Mouse (Mus musculus): ENCODE measurements at regions not wholly inside any gene's neighbourhood (a gene's known extent, or its start where the extent isn't known, plus 50 kb on each side); places are given as distances from the start of the nearest gene placed in this dataset.

DNA sequence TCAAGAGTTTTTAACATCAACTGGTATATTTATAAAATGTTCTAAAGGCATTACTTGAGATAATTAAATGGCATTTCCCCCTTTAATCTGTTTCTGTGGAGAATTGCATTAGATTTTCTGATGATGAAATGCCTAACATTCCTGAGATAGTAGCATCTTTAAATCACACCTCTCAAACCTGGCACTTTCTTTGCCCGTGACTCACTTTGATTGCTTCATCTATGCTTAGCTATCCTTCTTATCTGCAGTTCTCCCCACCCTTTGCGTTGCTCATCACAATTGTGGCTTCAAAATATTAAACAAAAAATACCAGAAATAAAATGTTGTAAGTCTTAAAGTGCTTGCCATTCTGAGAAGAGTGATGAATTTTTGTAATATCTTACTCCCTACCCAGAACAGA lies 250.3 kb downstream of the 1190002N15Rik start:
- H3K4me1 ChIP-seq (ENCODE audit: control insufficient read depth, insufficient read depth, low read length) = no peaks in the 10 kb centered on the region
- TF ChIP-seq POLR2A (IDR thresholded peaks at IDR 0.05; ENCODE audit: low read depth, low read length) (no peak), CTCF (IDR thresholded peaks at IDR 0.05; ENCODE audit: borderline replicate concordance, insufficient read depth, low read length) (no peak)
- H3K4me3 ChIP-seq (ENCODE audit: insufficient read depth, low read length) = no peak overlapping the region
- no peak overlapping the region for H3K27ac ChIP-seq (ENCODE audit: insufficient read depth, low read length)

DNA sequence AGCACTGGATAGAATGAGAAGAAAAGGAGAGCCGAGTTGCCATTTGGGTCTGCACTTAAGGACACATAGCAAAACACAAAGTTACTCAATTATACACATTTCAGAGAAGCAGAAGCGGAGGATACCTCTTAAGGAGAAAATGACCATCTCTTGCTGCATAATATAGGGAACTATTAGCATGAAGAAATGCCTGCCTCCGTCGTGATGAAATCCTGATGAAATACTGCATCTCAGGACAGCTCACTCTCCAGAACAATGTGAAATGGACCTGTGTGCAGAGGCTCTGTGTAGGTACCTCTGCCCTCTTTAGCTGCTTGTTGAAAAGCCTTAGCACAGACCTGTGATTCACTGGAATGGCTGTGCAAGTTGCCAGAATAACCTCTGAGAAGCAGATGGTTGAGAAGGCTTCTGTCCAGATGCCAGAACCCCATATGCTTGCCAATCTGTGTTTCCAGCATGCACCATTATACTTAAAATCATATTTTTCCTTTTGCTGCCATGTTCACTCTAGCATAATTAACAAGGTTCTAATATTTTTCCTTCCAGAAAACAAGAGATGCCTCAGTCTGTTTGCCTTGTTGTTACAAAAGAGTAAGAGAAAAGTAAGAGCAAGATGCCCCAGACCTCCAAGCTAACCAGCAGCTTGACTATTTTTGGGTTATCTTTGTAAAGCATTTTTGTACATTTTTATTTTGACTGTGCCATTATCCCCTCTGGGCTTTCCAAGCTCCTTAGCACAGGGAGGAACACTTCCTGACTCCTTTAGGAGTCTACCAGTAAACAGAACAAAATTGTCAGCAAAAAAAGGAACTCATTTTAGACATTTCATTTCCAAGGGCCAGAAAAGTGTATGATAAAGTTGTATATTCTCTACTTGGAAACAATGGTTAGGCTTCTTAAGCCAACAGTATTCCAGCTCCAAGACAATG lies 259.0 kb downstream of the 1190002N15Rik start:
- peak overlapping the region; percentile 40; the same call in 1 of the 2 replicates for H3K27ac ChIP-seq (ENCODE audit: insufficient read depth, low read length)
- TF ChIP-seq POLR2A (IDR thresholded peaks at IDR 0.05; ENCODE audit: low read depth, low read length) = no peak
- no peak overlapping the region for H3K4me3 ChIP-seq (ENCODE audit: insufficient read depth, low read length)
- no peaks in the 10 kb centered on the region for H3K4me1 ChIP-seq (ENCODE audit: control insufficient read depth, insufficient read depth, low read length)

DNA sequence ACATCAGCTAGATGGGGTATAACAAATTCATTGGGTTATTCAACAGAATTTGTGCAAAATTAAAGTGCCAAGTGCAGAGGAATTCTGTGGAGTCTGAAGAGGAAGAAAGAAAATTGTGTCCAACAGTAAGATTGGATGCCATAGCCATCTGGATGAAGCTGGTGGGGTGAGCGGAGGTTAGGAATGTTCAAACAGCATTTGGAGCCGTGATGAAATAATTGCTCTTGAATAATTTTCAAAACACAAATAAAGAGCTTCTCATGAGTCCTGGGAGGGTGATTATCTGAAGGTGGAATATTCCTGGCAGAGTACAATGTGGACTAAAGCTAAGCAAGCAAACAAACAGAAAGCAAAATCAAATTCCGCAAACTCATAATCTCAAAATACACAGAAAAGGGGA lies 260.8 kb downstream of the 1190002N15Rik start:
- TF ChIP-seq CTCF (IDR thresholded peaks at IDR 0.05; ENCODE audit: borderline replicate concordance, insufficient read depth, low read length) (no peak), POLR2A (IDR thresholded peaks at IDR 0.05; ENCODE audit: low read depth, low read length) (no peak)
- Histone ChIP-seq H3K4me1 (ENCODE audit: control insufficient read depth, insufficient read depth, low read length) (no peaks in the 10 kb centered on the region), H3K4me3 (ENCODE audit: insufficient read depth, low read length) (no peak overlapping the region), H3K27ac (ENCODE audit: insufficient read depth, low read length) (no peak overlapping the region)

DNA sequence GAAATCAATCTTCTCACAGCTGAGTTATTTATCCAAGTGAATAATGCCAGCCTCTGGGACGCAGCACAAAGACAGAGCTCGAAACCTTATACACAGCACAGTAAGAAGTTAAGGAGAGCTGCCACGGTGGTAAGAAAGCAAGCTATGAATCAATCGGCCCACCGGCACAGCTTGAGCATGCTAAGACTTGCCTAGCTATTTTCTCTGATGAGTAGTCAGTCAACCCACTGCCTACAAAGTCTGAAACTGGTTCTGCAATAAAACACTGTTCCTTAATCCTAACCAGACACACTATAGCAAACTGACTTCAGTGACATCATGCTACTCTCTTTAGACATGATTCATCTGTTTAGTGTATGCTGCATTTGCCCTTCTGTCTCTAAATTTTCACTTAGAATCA lies 268.7 kb downstream of the 1190002N15Rik start:
- Histone ChIP-seq H3K4me3 (ENCODE audit: insufficient read depth, low read length) (no peak overlapping the region), H3K4me1 (ENCODE audit: control insufficient read depth, insufficient read depth, low read length) (no peaks in the 10 kb centered on the region), H3K27ac (ENCODE audit: insufficient read depth, low read length) (no peak overlapping the region)
- TF ChIP-seq CTCF (IDR thresholded peaks at IDR 0.05; ENCODE audit: borderline replicate concordance, insufficient read depth, low read length) = no peak
- TF ChIP-seq POLR2A (IDR thresholded peaks at IDR 0.05; ENCODE audit: low read depth, low read length) = no peak

DNA sequence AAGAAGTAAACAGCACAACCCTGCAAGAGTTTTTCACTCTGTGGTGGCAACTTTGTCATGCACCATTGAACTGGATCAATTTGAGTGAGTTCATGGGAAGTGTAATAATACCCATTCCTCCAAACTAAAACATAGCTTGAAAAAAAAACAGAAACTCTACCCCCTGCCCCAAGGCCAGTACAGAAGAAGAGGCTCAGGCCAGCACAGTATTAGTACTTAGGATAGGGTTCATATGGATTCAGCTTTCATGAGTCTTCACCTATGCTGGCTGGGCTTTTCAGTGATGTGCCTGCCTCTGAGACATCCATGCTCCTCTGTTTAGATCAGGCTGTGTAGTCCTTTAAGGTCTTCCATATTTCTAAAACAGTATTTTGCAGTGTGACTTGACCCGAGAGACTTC lies 270.6 kb downstream of the 1190002N15Rik start:
- Histone ChIP-seq H3K4me3 (ENCODE audit: insufficient read depth, low read length) (no peak overlapping the region), H3K4me1 (ENCODE audit: control insufficient read depth, insufficient read depth, low read length) (no peaks in the 10 kb centered on the region), H3K27ac (ENCODE audit: insufficient read depth, low read length) (no peak overlapping the region)
- TF ChIP-seq POLR2A (IDR thresholded peaks at IDR 0.05; ENCODE audit: low read depth, low read length) (no peak), CTCF (IDR thresholded peaks at IDR 0.05; ENCODE audit: borderline replicate concordance, insufficient read depth, low read length) (no peak)

DNA sequence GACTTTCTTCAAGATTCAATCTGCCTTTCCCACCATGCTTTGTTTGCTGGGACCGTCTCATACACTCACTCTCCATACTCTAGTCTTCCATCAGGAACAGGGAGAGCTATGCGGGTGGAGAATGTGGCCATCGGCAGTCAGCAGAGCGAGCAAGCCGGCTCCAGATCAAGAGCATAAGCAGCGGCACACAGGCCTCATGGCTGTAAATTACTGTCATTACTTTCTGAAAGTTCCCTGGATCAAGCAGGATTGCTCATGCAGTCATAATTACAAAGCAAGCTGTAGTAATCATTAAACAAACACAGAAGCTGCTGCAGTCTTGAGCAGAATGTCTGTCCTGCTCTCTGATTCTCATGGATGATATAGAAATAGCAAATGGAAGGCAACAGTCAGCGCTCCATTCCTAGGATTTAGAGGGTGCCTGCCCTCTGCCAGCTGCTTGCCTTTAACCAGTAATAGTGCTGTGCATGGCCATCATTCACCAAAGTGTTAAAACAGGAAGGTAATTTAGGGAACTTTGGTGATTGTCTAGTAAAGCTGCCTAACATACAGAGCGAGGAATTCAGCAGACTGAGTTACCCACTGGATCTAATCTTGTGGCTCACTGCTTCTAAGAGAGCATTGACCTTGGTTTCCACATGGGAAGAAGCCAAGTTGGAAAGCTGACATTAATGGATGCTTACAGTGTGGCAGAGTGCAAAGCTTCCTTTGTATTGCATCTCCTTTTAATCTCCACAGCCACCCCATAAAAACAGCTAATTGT lies 298.2 kb downstream of the 1190002N15Rik start:
- TF ChIP-seq CTCF (IDR thresholded peaks at IDR 0.05; ENCODE audit: borderline replicate concordance, insufficient read depth, low read length) = no peak
- TF ChIP-seq POLR2A (IDR thresholded peaks at IDR 0.05; ENCODE audit: low read depth, low read length) = no peak
- H3K4me1 ChIP-seq (ENCODE audit: control insufficient read depth, insufficient read depth, low read length) = peaks cover 3% of the 10 kb centered on the region; the same call in 1 of the 2 replicates
- H3K27ac ChIP-seq (ENCODE audit: insufficient read depth, low read length) = no peak overlapping the region
- H3K4me3 ChIP-seq (ENCODE audit: insufficient read depth, low read length) = no peak overlapping the region

DNA sequence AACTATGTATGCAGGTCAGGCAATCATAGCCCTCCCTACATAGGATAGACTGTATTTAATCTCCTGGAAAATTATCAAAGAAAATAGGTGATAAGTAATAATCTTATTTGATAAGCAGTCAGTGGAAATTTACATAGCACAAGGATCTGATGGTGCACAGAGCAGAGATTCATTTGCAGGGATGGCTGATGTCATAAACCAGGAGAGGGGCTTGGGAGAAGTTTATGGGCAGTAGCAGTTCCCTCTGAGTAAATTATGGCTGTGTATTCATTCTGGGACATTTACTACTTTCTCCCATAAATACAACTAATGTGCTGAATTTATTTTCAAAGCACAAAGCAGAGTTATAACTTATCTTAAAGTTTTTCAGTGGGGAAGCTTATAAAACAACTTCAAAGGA lies 299.3 kb downstream of the 1190002N15Rik start:
- TF ChIP-seq POLR2A (IDR thresholded peaks at IDR 0.05; ENCODE audit: low read depth, low read length) (no peak), CTCF (IDR thresholded peaks at IDR 0.05; ENCODE audit: borderline replicate concordance, insufficient read depth, low read length) (no peak)
- Histone ChIP-seq H3K27ac (ENCODE audit: insufficient read depth, low read length) (no peak overlapping the region), H3K4me1 (ENCODE audit: control insufficient read depth, insufficient read depth, low read length) (no peaks in the 10 kb centered on the region), H3K4me3 (ENCODE audit: insufficient read depth, low read length) (no peak overlapping the region)

DNA sequence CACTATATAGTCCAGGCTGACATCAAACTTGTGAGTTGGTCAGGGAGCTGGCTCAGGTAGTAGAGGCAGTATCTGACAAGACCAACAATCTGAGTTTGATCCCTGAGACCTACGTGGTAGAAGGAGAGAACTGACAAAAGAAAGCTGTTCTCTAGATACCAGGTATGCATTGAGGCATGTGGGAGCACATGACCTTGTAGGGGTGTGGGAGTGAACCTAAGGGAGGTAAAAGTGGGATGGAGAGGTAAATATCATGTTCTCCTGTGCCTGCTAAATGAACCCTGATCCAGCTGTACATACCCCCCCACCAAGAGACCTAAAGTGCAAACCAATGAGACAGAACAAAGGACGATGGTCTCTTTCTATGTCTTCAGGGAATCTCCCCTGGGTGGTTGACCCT lies 308.3 kb downstream of the 1190002N15Rik start:
- H3K27ac ChIP-seq (ENCODE audit: insufficient read depth, low read length) = no peak overlapping the region
- H3K4me1 ChIP-seq (ENCODE audit: control insufficient read depth, insufficient read depth, low read length) = no peaks in the 10 kb centered on the region
- no peak overlapping the region for H3K4me3 ChIP-seq (ENCODE audit: insufficient read depth, low read length)
- TF ChIP-seq POLR2A (IDR thresholded peaks at IDR 0.05; ENCODE audit: low read depth, low read length) = no peak

DNA sequence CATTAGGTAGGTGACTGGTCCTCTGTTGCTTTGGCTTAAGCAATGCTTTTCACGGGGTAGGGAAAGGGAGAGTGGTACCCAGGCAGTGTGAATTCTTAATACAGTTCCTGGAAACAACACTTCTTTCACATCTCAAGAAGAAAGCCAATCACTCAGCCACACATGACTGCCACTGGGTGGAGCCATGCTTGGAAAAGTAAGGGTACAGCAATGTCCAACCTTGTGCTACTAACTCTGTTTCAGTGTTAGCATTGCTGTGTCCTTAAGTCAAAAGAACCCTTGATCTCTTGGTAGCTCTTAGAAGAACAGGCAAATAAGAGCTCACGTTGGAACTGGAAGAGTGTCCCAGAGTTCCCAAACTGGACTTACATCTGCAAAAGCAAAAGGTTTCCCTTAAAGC lies 318.8 kb downstream of the 1190002N15Rik start:
- no peak overlapping the region for H3K4me3 ChIP-seq (ENCODE audit: insufficient read depth, low read length)
- H3K27ac ChIP-seq (ENCODE audit: insufficient read depth, low read length) = no peak overlapping the region
- H3K4me1 ChIP-seq (ENCODE audit: control insufficient read depth, insufficient read depth, low read length) = no peaks in the 10 kb centered on the region
- no peak for TF ChIP-seq POLR2A (IDR thresholded peaks at IDR 0.05; ENCODE audit: low read depth, low read length)
- TF ChIP-seq CTCF (IDR thresholded peaks at IDR 0.05; ENCODE audit: borderline replicate concordance, insufficient read depth, low read length) = no peak

Data from embryonic fibroblast, embryonic 13.5 days (primary cell).